Mouse (Mus musculus) C2C12 (cell line): ENCODE measurements around the gene Synpo2l.

ENCODE experiments used
- CEBPB ChIP-seq: IDR thresholded peaks from one replicate; pipeline ENCODE4 v1.6.1; 2011; ENCODE audit warnings: low read depth, mild to moderate bottlenecking, control low read depth, moderate library complexity
- CTCF ChIP-seq: IDR thresholded peaks from one replicate; pipeline ENCODE4 v1.5.1; 2011; ENCODE audit not compliant: control insufficient read depth, insufficient read depth, insufficient read length
- FOSL1 ChIP-seq: IDR thresholded peaks from one replicate; pipeline ENCODE4 v1.8.0; 2011; ENCODE audit warnings: mild to moderate bottlenecking, low read length; ENCODE audit not compliant: poor library complexity, insufficient read depth, severe bottlenecking
- MAX ChIP-seq: IDR thresholded peaks from one replicate; pipeline ENCODE4 v1.6.1; 2011; ENCODE audit warnings: mild to moderate bottlenecking, control low read depth
- MYOD1 ChIP-seq: IDR thresholded peaks from one replicate; pipeline ENCODE4 v1.6.1; 2011; ENCODE audit warnings: low read depth; ENCODE audit not compliant: control insufficient read depth, insufficient read length
- MYOG ChIP-seq: IDR thresholded peaks from one replicate; pipeline ENCODE4 v1.6.1; 2011; ENCODE audit not compliant: control insufficient read depth, insufficient read length; ENCODE audit errors: extremely low read depth
- USF1 ChIP-seq: IDR thresholded peaks from one replicate; pipeline ENCODE4 v1.6.1; 2011; ENCODE audit warnings: low read depth, mild to moderate bottlenecking, control low read depth, moderate library complexity

GRCm38 (mm10) chr14:20646381-20646780 lies 21.8 kb downstream of the Synpo2l start:
- TF ChIP-seq CTCF (no peak), MAX (no peak), CEBPB (no peak), MYOG (no peak), MYOD1 (no peak), USF1 (no peak), FOSL1 (no peak)
